Mouse (Mus musculus): Measurements from ENCODE around the gene Chrm4. TPM values are rescaled to one million over a fixed set of nuclear protein-coding genes. Genes with fewer than 3 reads are reported as not detected.

Gene Chrm4
- total RNA-seq, 2 experiments from 2014 or later = 41.6 to 55.1 TPM

Small RNA genes within 50 kb of the gene (microRNA-seq; reads per million reads assigned to microRNA genes)
- 0.25 to 0.34 reads per million in 2 experiments for gene Mir6999

Other genes with a start within 250 kb of the Chrm4 start
- gene Atg13, start 216.7 kb upstream of the Chrm4 start, total RNA-seq (2021) = 10 to 100 TPM; 80.1 to 80.8 TPM
- gene Harbi1, start 216.4 kb upstream of the Chrm4 start, total RNA-seq (2021) = 1 to 10 TPM; 8.3 to 9.7 TPM
- gene Ambra1, start 197.1 kb upstream of the Chrm4 start, total RNA-seq (2021) = 10 to 100 TPM; 50.5 to 52.3 TPM
- 10 to 100 TPM; 18.3 to 19.6 TPM for gene Mdk, start 5.0 kb downstream of the Chrm4 start, total RNA-seq (2021)
- gene Gm9821, start 18.5 kb downstream of the Chrm4 start, total RNA-seq (2021) = not detected
- 100 to 1,000 TPM; 556 to 558 TPM for gene Dgkz, start 48.6 kb downstream of the Chrm4 start, total RNA-seq (2021)
- 1 to 10 TPM; 2.9 to 3.2 TPM for gene Creb3l1, start 97.3 kb downstream of the Chrm4 start, total RNA-seq (2021)
- gene Phf21a, start 165.9 kb downstream of the Chrm4 start, total RNA-seq (2021) = 100 to 1,000 TPM in 1 of 2 experiments, 10 to 100 TPM in 1; 98.0 to 109 TPM

Measured in left cerebral cortex, postnatal 25 days (tissue).